Mouse (Mus musculus): ENCODE results near the gene Pidd1.

- TF ChIP-seq POLR2A (IDR thresholded peaks at IDR 0.05; ENCODE audit: insufficient read length, low read depth) (peak; percentile 16), REST (IDR thresholded peaks at IDR 0.05; ENCODE audit: insufficient read depth, insufficient read length) (no peak), MYOD1 (IDR thresholded peaks at IDR 0.05; ENCODE audit: control insufficient read depth in 1 of 3, insufficient read length in 2 of 3, low read depth in 2 of 3) (no peak), USF1 (IDR thresholded peaks at IDR 0.05; ENCODE audit: low read depth) (no peak), TCF12 (IDR thresholded peaks at IDR 0.05; ENCODE audit: insufficient read depth, poor library complexity, severe bottlenecking) (no peak), POLR2AphosphoS2 (IDR thresholded peaks at IDR 0.05; ENCODE audit: insufficient read length, low read depth) (no peak), CEBPB (IDR thresholded peaks at IDR 0.05; ENCODE audit: insufficient read depth, poor library complexity, severe bottlenecking) (no peak), E2F4 (IDR thresholded peaks at IDR 0.05; ENCODE audit: insufficient read depth) (no peak), SRF (IDR thresholded peaks at IDR 0.05; ENCODE audit: control insufficient read depth, insufficient read length, low read depth) (no peak), MAX (IDR thresholded peaks at IDR 0.05; ENCODE audit: low read depth) (no peak), MYOG (IDR thresholded peaks at IDR 0.05; ENCODE audit: control insufficient read depth in 1 of 3, insufficient read depth in 1 of 3, insufficient read length in 2 of 3, low read depth in 2 of 3) (no peak), TCF3 (IDR thresholded peaks at IDR 0.05; ENCODE audit: insufficient read length, low read depth) (no peak)
Observed at GRCm38 (mm10) chr7:141459301-141459711, 15.5 kb upstream of the Pidd1 start.
